Mouse (Mus musculus) Patski (cell line): ENCODE data around the gene Rubcn. TPM values are rescaled to one million over a fixed set of nuclear protein-coding genes. Genes with fewer than 3 reads are reported as not detected.

Experiments
- ATAC-seq: fragments of 100-300 bp; one replicate; pipeline ENCODE4 v1.8.0; 2021
- CTCF ChIA-PET: fragments of 350-600 bp; sonication (Branson Sonifier 250); formaldehyde crosslinking; loops from one replicate; lab custom pipeline; 2022; ENCODE audit warnings: inconsistent platforms; lab: Charles Lee
- POLR2A ChIA-PET: fragments of 350-600 bp; sonication (Branson Sonifier 250); formaldehyde crosslinking; loops from one replicate; lab custom pipeline; 2022; ENCODE audit warnings: antibody characterized with exemption, inconsistent platforms; lab: Charles Lee
- DNase-seq: peaks from one replicate; pipeline ENCODE4 v3.0.0-alpha.2; 2011; ENCODE audit warnings: low read depth, low spot score
- H3K27me3 ChIP-seq: fragments of 371-371 bp; one replicate; pipeline ENCODE4 v1.5.1; 2021
- CTCF ChIP-seq: fragments of 100-300 bp; IDR thresholded peaks from one replicate; pipeline ENCODE4 v1.5.1; 2021
- in situ Hi-C: fragments of 300-500 bp; cut with MboI; formaldehyde crosslinking; loops from 3 replicates; pipeline ENCODE4 v1.11.1; 2018; ENCODE audit warnings: low pct_unique_long_range_greater_than_20kb, mixed read lengths
- polyA plus RNA-seq: library from polyadenylated mRNA; unstranded; gene quantifications from one replicate; pipeline ENCODE4 v1.2.3, GENCODE M21; 2021

The Rubcn gene
- polyA plus RNA-seq, 1 experiment from 2014 or later: 39.2 TPM

- H3K27me3 ChIP-seq: no peaks in the 10 kb centered on the region
- ATAC-seq: no peak
- TF ChIP-seq CTCF: no peak
- no peak for DNase-seq
- in situ Hi-C loops: no loop called here
- ChIA-PET POLR2A (interaction anchor here (0.6 kb wide), 1 partner anchor 456 kb away, joined by 4 read pairs; no protein-coding TSS in a partner anchor), CTCF (interaction anchor here (0.9 to 1.8 kb wide), 2 partner anchors 28 to 111 kb away, joined by 3 to 4 read pairs; no protein-coding TSS in a partner anchor)
Observed at GRCm38 (mm10) chr16:32807408-32808185, 70.0 kb downstream of the Rubcn start.

- DNase-seq (no peak), ATAC-seq (no peak)
- H3K27me3 ChIP-seq: no peaks in the 10 kb centered on the region
- POLR2A ChIA-PET: no interaction called here
- in situ Hi-C loops: no loop called here
- no peak for TF ChIP-seq CTCF
- CTCF ChIA-PET: interaction anchor here (1.5 kb wide), 2 partner anchors 20 to 108 kb away, joined by 3 read pairs; no protein-coding TSS in a partner anchor
Observed at GRCm38 (mm10) chr16:32805151-32805550, 72.4 kb downstream of the Rubcn start.

GRCm38 (mm10) chr16:32803901-32804300, 73.7 kb downstream of the Rubcn start:
- in situ Hi-C loops: loop anchor here (5.0 kb wide), 1 partner anchor 77 kb away; no protein-coding TSS in a partner anchor
- no peak for TF ChIP-seq CTCF
- no peaks in the 10 kb centered on the region for H3K27me3 ChIP-seq
- POLR2A ChIA-PET: interaction anchor here (0.8 to 1.2 kb wide), 2 partner anchors 21 to 75 kb away, joined by 3 to 4 read pairs; no protein-coding TSS in a partner anchor
- no peak for ATAC-seq
- DNase-seq: no peak
- CTCF ChIA-PET: interaction anchor here (0.9 to 1.5 kb wide), 3 partner anchors 8 to 90 kb away, joined by 3 to 4 read pairs (median 3); no protein-coding TSS in a partner anchor

GRCm38 (mm10) chr16:32803252-32803853, 74.2 kb downstream of the Rubcn start:
- in situ Hi-C loops: loop anchor here (5.0 kb wide), 1 partner anchor 76 kb away; no protein-coding TSS in a partner anchor
- DNase-seq (peak; percentile 97), ATAC-seq (peak; percentile 55)
- no peak for TF ChIP-seq CTCF
- no peaks in the 10 kb centered on the region for H3K27me3 ChIP-seq
- POLR2A ChIA-PET: interaction anchor here (0.8 to 1.2 kb wide), 2 partner anchors 20 to 75 kb away, joined by 3 to 4 read pairs; no protein-coding TSS in a partner anchor
- CTCF ChIA-PET: interaction anchor here (0.7 to 1.5 kb wide), 4 partner anchors 9 to 106 kb away, joined by 3 to 4 read pairs (median 3); no protein-coding TSS in a partner anchor

- no peak for ATAC-seq
- ChIA-PET POLR2A (no interaction called here), CTCF (no interaction called here)
- in situ Hi-C loops: no loop called here
- DNase-seq: no peak
- no peaks in the 10 kb centered on the region for H3K27me3 ChIP-seq
- no peak for TF ChIP-seq CTCF
Observed at GRCm38 (mm10) chr16:32797426-32797689, 80.2 kb downstream of the Rubcn start, which contains the start of gene Muc20. Muc20 (minus strand) TSS chr16:32797435.

- no peaks in the 10 kb centered on the region for H3K27me3 ChIP-seq
- in situ Hi-C loops: no loop called here
- ATAC-seq (no peak), DNase-seq (no peak)
- TF ChIP-seq CTCF: no peak
- CTCF ChIA-PET: no interaction called here
- POLR2A ChIA-PET: no interaction called here
Observed at GRCm38 (mm10) chr16:32796676-32797425, 80.7 kb downstream of the Rubcn start.

GRCm38 (mm10) chr16:32795177-32795576, 82.4 kb downstream of the Rubcn start:
- TF ChIP-seq CTCF: no peak
- DNase-seq: no peak
- no peak for ATAC-seq
- in situ Hi-C loops: no loop called here
- no peaks in the 10 kb centered on the region for H3K27me3 ChIP-seq
- CTCF ChIA-PET: interaction anchor here (1.4 kb wide), 1 partner anchor 112 kb away, joined by 3 read pairs; no protein-coding TSS in a partner anchor
- POLR2A ChIA-PET: no interaction called here

- CTCF ChIA-PET: interaction anchor here (0.8 to 1.4 kb wide), 2 partner anchors 13 to 93 kb away, joined by 3 to 4 read pairs; no protein-coding TSS in a partner anchor
- H3K27me3 ChIP-seq: no peaks in the 10 kb centered on the region
- DNase-seq: no peak
- POLR2A ChIA-PET: no interaction called here
- in situ Hi-C loops: no loop called here
- no peak for TF ChIP-seq CTCF
- ATAC-seq: no peak
Observed at GRCm38 (mm10) chr16:32790056-32790455, 87.5 kb downstream of the Rubcn start.

- CTCF ChIA-PET: interaction anchor here (0.9 kb wide), 1 partner anchor 88 kb away, joined by 3 read pairs; no protein-coding TSS in a partner anchor
Observed at GRCm38 (mm10) chr16:32784840-32785239, 92.7 kb downstream of the Rubcn start.

More at GRCm38 (mm10) chr16:32784840-32785239, 92.7 kb downstream of the Rubcn start:
- no peaks in the 10 kb centered on the region for H3K27me3 ChIP-seq
- ATAC-seq (no peak), DNase-seq (no peak)
- TF ChIP-seq CTCF: no peak
- POLR2A ChIA-PET: no interaction called here
- in situ Hi-C loops: no loop called here
